24 mouse cellular contexts compared by ENCODE assay signal in genomic region chr3:131248444-131248843, GRCm38 (mm10). TPM values are rescaled to one million over a fixed set of nuclear protein-coding genes. Genes with fewer than 3 reads are reported as not detected.
DNase-seq lines count a peak whose midpoint lies in the region; ATAC-seq and TF ChIP-seq lines count a peak whose summit lies in the region.
"Had no signal": no experiment of that assay in that cellular context is flagged by ENCODE, and none has a peak within 500 bp of the region (broad histone marks: within the 10 kb centered on the region; RNA-seq: fewer than 3 reads in every experiment).

No protein-coding gene starts in this region.

- peaks cover 25% of the 10 kb centered on the region; the same call in 1 of the 2 replicates for H3K36me3 ChIP-seq in liver, adult 2 months (ENCODE audit: control insufficient read depth, insufficient read depth, low read length)
- peaks cover 10% of the 10 kb centered on the region; the same call in 1 of the 2 replicates for H3K36me3 ChIP-seq in liver, embryonic 11.5 days (ENCODE audit: control insufficient read depth, insufficient read depth, low read length)
- peaks cover 3 to 52% of the 10 kb centered on the region in 2 experiments for H3K36me3 ChIP-seq in CH12.LX (replicated peaks in 1 of 2; ENCODE audit: control insufficient read depth in 1 of 2, insufficient read depth in 1 of 2, low read length in 1 of 2)
- peaks cover 34% of the 10 kb centered on the region for H3K36me3 ChIP-seq in limb, embryonic 10.5 days
- H3K36me3 ChIP-seq: hindbrain, embryonic 13.5 days had no signal

- 55% methylated on average over 10 of the region's 10 CpGs for WGBS in liver, adult 2 months
- 81% methylated on average over 10 of the region's 10 CpGs for WGBS in liver, embryonic 11.5 days
- 92% methylated on average over 10 of the region's 10 CpGs for WGBS in limb, embryonic 10.5 days

- H3K4me2 ChIP-seq in liver, embryonic 11.5 days: no peak overlapping the region
- H3K4me2 ChIP-seq in CH12.LX (ENCODE audit: insufficient read depth, low read depth, poor library complexity, severe bottlenecking): no peak overlapping the region
- H3K4me2 ChIP-seq: forebrain, embryonic 13.5 days; heart, embryonic 11.5 days; heart, embryonic 15.5 days; hindbrain, embryonic 13.5 days; intestine, embryonic 15.5 days had no signal

- H3K4me1 ChIP-seq in liver, adult 2 months (ENCODE audit: control insufficient read depth, insufficient read depth, low read length): peaks cover 21% of the 10 kb centered on the region
- H3K4me1 ChIP-seq in liver, embryonic 11.5 days (replicated peaks; ENCODE audit: control insufficient read depth, insufficient read depth, low read length): no peaks in the 10 kb centered on the region
- peaks cover 4 to 66% of the 10 kb centered on the region in 2 experiments; a peak in 2 of 4 replicates for H3K4me1 ChIP-seq in CH12.LX (ENCODE audit: control insufficient read depth in 1 of 2, insufficient read depth in 2 of 2)
- peaks cover 29% of the 10 kb centered on the region for H3K4me1 ChIP-seq in limb, embryonic 10.5 days
- H3K4me1 ChIP-seq: forebrain, embryonic 13.5 days; hindbrain, embryonic 13.5 days had no signal

- H3K27me3 ChIP-seq in liver, adult 2 months (ENCODE audit: control insufficient read depth, insufficient read depth, low read length): no peaks in the 10 kb centered on the region
- no peaks in the 10 kb centered on the region for H3K27me3 ChIP-seq in liver, embryonic 11.5 days (replicated peaks; ENCODE audit: control insufficient read depth, insufficient read depth, low read length)
- H3K27me3 ChIP-seq in CH12.LX (replicated peaks): no peaks in the 10 kb centered on the region
- H3K27me3 ChIP-seq in limb, embryonic 10.5 days (ENCODE audit: low read depth, poor library complexity, severe bottlenecking): no peaks in the 10 kb centered on the region
- H3K27me3 ChIP-seq: forebrain, embryonic 13.5 days; heart, embryonic 15.5 days; hindbrain, embryonic 13.5 days; intestine, embryonic 15.5 days had no signal

- in situ Hi-C loops in CH12.LX (cut with MboI; ENCODE audit: low pct_ligation_motif_present, low pct_unique_long_range_greater_than_20kb, low sequenced_read_pairs): loop anchor here (10.0 kb wide), 1 partner anchor 514 kb away; the partner anchor contains the start of gene Rpl34

- no peaks in the 10 kb centered on the region for H3K9me3 ChIP-seq in liver, embryonic 11.5 days (ENCODE audit: control insufficient read depth, low read length)
- no peaks in the 10 kb centered on the region for H3K9me3 ChIP-seq in CH12.LX (replicated peaks; ENCODE audit: low read length)
- no peaks in the 10 kb centered on the region for H3K9me3 ChIP-seq in limb, embryonic 10.5 days (replicated peaks)
- H3K9me3 ChIP-seq: forebrain, embryonic 10.5 days; forebrain, embryonic 13.5 days; heart, embryonic 15.5 days; hindbrain, embryonic 10.5 days; hindbrain, embryonic 13.5 days; intestine, embryonic 15.5 days had no signal

- no peak overlapping the region for H3K9ac ChIP-seq in liver, adult 2 months (ENCODE audit: low read depth, low read length)
- H3K9ac ChIP-seq in liver, embryonic 11.5 days (ENCODE audit: low read depth, low read length): no peak overlapping the region
- no peak overlapping the region for H3K9ac ChIP-seq in CH12.LX (ENCODE audit: insufficient read depth, low read depth)
- H3K9ac ChIP-seq: forebrain, embryonic 13.5 days; heart, embryonic 15.5 days; hindbrain, embryonic 13.5 days; intestine, embryonic 15.5 days had no signal

- TF ChIP-seq EP300 in CH12.LX (IDR thresholded peaks at IDR 0.05; ENCODE audit: low read length): no peak; the same call in 1 of the 2 replicates

- no peak for TF ChIP-seq CTCF in liver, adult 2 months (IDR thresholded peaks at IDR 0.05; ENCODE audit: low read depth, low read length)
- TF ChIP-seq CTCF in CH12.LX (conservative IDR thresholded peaks at IDR 0.05 in 1 of 2, IDR thresholded peaks at IDR 0.05 in 1 of 2; ENCODE audit: low read depth in 2 of 2, low read length in 2 of 2): no peak

- no peak for TF ChIP-seq POLR2A in liver, adult 2 months (IDR thresholded peaks at IDR 0.05; ENCODE audit: extremely low read depth, insufficient read depth, low read length)
- no peak for TF ChIP-seq POLR2A in CH12.LX (IDR thresholded peaks at IDR 0.05; ENCODE audit: low read depth, low read length)

- H3K4me3 ChIP-seq in liver, adult 2 months (ENCODE audit: insufficient read depth, low read depth, low read length): no peak overlapping the region
- H3K4me3 ChIP-seq in liver, embryonic 11.5 days (ENCODE audit: low read depth, low read length): no peak overlapping the region
- H3K4me3 ChIP-seq in CH12.LX (replicated peaks in 1 of 3; ENCODE audit: low read depth in 2 of 3, low read length in 2 of 3, poor library complexity in 1 of 3): no peak overlapping the region
- H3K4me3 ChIP-seq in limb, embryonic 10.5 days: no peak overlapping the region
- H3K4me3 ChIP-seq: forebrain, embryonic 10.5 days; forebrain, embryonic 13.5 days; heart, embryonic 15.5 days; hindbrain, embryonic 10.5 days; hindbrain, embryonic 13.5 days; intestine, embryonic 15.5 days had no signal

- H3K79me2 ChIP-seq in liver, adult 2 months (ENCODE audit: control insufficient read depth, insufficient read depth, low read length): peaks cover 21% of the 10 kb centered on the region; the same call in 1 of the 2 replicates
- H3K79me2 ChIP-seq in CH12.LX (replicated peaks; ENCODE audit: control insufficient read depth, extremely low read depth, insufficient read depth, poor library complexity, severe bottlenecking): no peaks in the 10 kb centered on the region

- no peak overlapping the region for H3K27ac ChIP-seq in liver, adult 2 months (replicated peaks; ENCODE audit: insufficient read depth, low read depth, low read length)
- H3K27ac ChIP-seq in liver, embryonic 11.5 days (ENCODE audit: low read depth, low read length): no peak overlapping the region
- H3K27ac ChIP-seq in CH12.LX (ENCODE audit: insufficient read depth, low read depth): no peak overlapping the region
- 0 out of 2 replicates have a peak overlapping the region, but pooled peaks have one; percentile 19 for H3K27ac ChIP-seq in limb, embryonic 10.5 days
- H3K27ac ChIP-seq: forebrain, embryonic 10.5 days; forebrain, embryonic 13.5 days; heart, embryonic 15.5 days; hindbrain, embryonic 10.5 days; hindbrain, embryonic 13.5 days; intestine, embryonic 15.5 days had no signal

- dilution Hi-C loops in CH12.LX (cut with MboI; ENCODE audit: extremely low pct_ligation_motif_present, extremely low pct_unique_long_range_greater_than_20kb, low sequenced_read_pairs): no loop called here

- TF ChIP-seq RAD21 in CH12.LX (IDR thresholded peaks at IDR 0.05; ENCODE audit: low read depth, low read length): no peak

- ATAC-seq in liver, embryonic 11.5 days (replicated peaks; ENCODE audit: low FRiP score): no peak
- ATAC-seq: CD4-positive, CD25-positive, alpha-beta regulatory T cell, adult 4 months; forebrain, embryonic 13.5 days; forebrain, embryonic 16.5 days; hindbrain, embryonic 16.5 days; intestine, embryonic 15.5 days had no signal

- DNase-seq in liver, adult 2 months (ENCODE audit: extremely low read depth, low read depth, low spot score): peak; percentile 72
- DNase-seq in liver, embryonic 11.5 days (ENCODE audit: low spot score): no peak
- DNase-seq in CH12.LX (ENCODE audit: extremely low read depth): peak; percentile 75
- no peak for DNase-seq in limb, embryonic 10.5 days (ENCODE audit: low spot score)
- no peak for DNase-seq in left cerebral cortex, adult 8-10 months (ENCODE audit: low spot score in 2 of 2)
- DNase-seq in retina, postnatal 1 day: no peak
- DNase-seq: adrenal gland, postnatal 10 days; cerebellum, adult 11 months; cerebellum, adult 2 months; cerebellum, adult 9-11 months; gastrocnemius, postnatal 10 days; gastrocnemius, postnatal 36 days; heart, postnatal 10 days; heart, postnatal 36 days had no signal

TF ChIP-seq in CH12.LX, 34 proteins besides CTCF, POLR2A, EP300 and RAD21:
- TF ChIP-seq UBTF (IDR thresholded peaks at IDR 0.05; ENCODE audit: low read depth, low read length) (no peak), IRF4 (IDR thresholded peaks at IDR 0.05; ENCODE audit: low read depth, low read length) (peak; percentile 4; the same call in 1 of the 2 replicates), PAX5 (IDR thresholded peaks at IDR 0.05; ENCODE audit: low read length) (no peak), MXI1 (IDR thresholded peaks at IDR 0.05; ENCODE audit: low read depth, low read length) (peak; percentile 27; the same call in 1 of the 2 replicates), ZNF384 (IDR thresholded peaks at IDR 0.05; ENCODE audit: low read depth, low read length) (0 out of 2 replicates have a peak, but pooled peaks have one; percentile 40), MEF2A (IDR thresholded peaks at IDR 0.05; ENCODE audit: borderline replicate concordance, low read depth, low read length) (peak; percentile 20; the same call in 1 of the 2 replicates), MAFK (IDR thresholded peaks at IDR 0.05; ENCODE audit: insufficient replicate concordance, low read length) (peak; percentile 61; the same call in 1 of the 2 replicates)

RNA-seq across cellular contexts. Expression of gene Hadh, which starts 23.5 kb away (rescaled TPM):
- total RNA-seq in liver, adult 2 months (2014; rRNA removed): 282 and 302 TPM in 2 replicates
- polyA plus RNA-seq in liver, adult 2 months (2012; rRNA removed): 366 and 410 TPM in 2 replicates
- polyA plus RNA-seq in liver, embryonic 11.5 days (2014; fragmentation: Nextera tagmentation; extraction: Ambion mirVana): 134 TPM in 2 replicates
- total RNA-seq in CH12.LX (2012; rRNA removed) (46.9 and 49.5 TPM in 2 replicates), CH12.LX (2014; rRNA removed) (41.0 and 42.3 TPM in 2 replicates)
- 65.2 and 73.4 TPM in 2 replicates for polyA plus RNA-seq in CH12.LX (2012; ENCODE audit: insufficient read length, low read depth)
- 80.6 and 86.0 TPM in 2 replicates for polyA plus RNA-seq in limb, embryonic 10.5 days (2016; fragmentation: Nextera tagmentation; extraction: Ambion mirVana)
- total RNA-seq in left cerebral cortex, adult 8-10 months (2022): 10 to 100 TPM; 22.9 to 28.0 (median 26.1) TPM

RNA-seq across cellular contexts. Expression of gene Cyp2u1, which starts 54.6 kb away (rescaled TPM):
- total RNA-seq in liver, adult 2 months (2014; rRNA removed): 6.0 and 17.4 TPM in 2 replicates
- polyA plus RNA-seq in liver, adult 2 months (2012; rRNA removed): 10.4 and 21.0 TPM in 2 replicates
- polyA plus RNA-seq in liver, embryonic 11.5 days (2014; fragmentation: Nextera tagmentation; extraction: Ambion mirVana): 0.69 and 0.83 TPM in 2 replicates
- total RNA-seq in CH12.LX (2012; rRNA removed): 1.3 and 2.0 TPM in 2 replicates
- 0.50 and 0.60 TPM in 2 replicates for total RNA-seq in CH12.LX (2014; rRNA removed)
- 0.52 and 0.54 TPM in 2 replicates for polyA plus RNA-seq in CH12.LX (2012; ENCODE audit: insufficient read length, low read depth)
- 0.72 and 1.1 TPM in 2 replicates for polyA plus RNA-seq in limb, embryonic 10.5 days (2016; fragmentation: Nextera tagmentation; extraction: Ambion mirVana)
- 10 to 100 TPM; 17.0 to 20.6 (median 19.0) TPM for total RNA-seq in left cerebral cortex, adult 8-10 months (2022)

Comparison
In these comparisons a context has a peak if more than half of its experiments do, and no peak if none do; other contexts are left out.
1. DNase-seq: peak in liver, adult 2 months (single experiment) and CH12.LX (single experiment); none in liver, embryonic 11.5 days (single experiment), limb, embryonic 10.5 days (single experiment), left cerebral cortex, adult 8-10 months (0 of 2) and retina, postnatal 1 day (single experiment).